Mouse (Mus musculus) adrenal gland, adult 2 months (tissue): Measurements from ENCODE around the gene Fam131c. TPM values are rescaled to one million over a fixed set of nuclear protein-coding genes. Genes with fewer than 3 reads are reported as not detected.

Experiments used
- DNase-seq: peaks from one replicate; pipeline ENCODE4 v3.0.0; 2021
- polyA plus RNA-seq: library from polyadenylated mRNA; depleted of rRNA; stranded (reverse); fragments of >200 nt; gene quantifications from 2 replicates; pipeline ENCODE4 v1.2.3, GENCODE M21; 2012
- total RNA-seq, 2 experiments: library from RNA; stranded (reverse); gene quantifications; 2 replicates each; pipeline ENCODE4 v1.2.3; 2021

Fam131c gene
- total and polyA plus RNA-seq, 3 experiments: 0.86 to 4.5 (median 3.1) TPM

GRCm38 (mm10) chr4:141359222-141359621 is 8.8 kb upstream of the Fam131c start:
- no peak for DNase-seq

- peak; percentile 42 for DNase-seq
These were observed 7.2 kb upstream of the Fam131c start for GRCm38 (mm10) chr4:141360846-141361245.

DNA sequence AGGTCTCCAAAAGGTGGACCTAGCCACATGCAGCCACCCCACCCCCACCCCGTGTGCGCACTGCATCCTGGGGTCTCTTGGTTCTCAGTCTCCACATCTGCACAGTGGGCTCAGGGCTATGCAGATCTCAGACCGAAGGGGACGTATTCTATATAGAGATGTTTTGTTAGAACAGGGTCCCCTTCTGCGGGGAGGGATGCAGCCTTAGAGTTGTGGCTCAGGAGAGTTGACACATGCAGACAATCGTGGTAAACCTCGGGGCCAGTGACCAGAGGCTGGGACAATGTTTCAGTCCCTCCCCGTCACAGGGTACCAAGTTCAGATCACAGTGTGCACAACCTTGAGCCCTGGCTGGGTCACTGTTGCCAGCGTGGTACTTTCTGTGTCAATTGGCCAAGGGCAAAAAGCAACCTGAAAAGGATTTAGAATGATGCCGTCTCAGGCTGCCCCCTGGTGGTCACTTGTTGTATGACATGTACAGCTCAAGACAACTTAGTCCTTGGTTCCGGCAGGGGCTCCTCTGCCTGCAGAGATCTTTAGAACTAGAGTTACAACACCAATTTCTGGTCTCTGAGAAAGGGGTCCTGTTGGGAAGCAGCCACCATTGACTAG is 5.0 kb upstream of the Fam131c start:
- peak; percentile 73 for DNase-seq

DNA sequence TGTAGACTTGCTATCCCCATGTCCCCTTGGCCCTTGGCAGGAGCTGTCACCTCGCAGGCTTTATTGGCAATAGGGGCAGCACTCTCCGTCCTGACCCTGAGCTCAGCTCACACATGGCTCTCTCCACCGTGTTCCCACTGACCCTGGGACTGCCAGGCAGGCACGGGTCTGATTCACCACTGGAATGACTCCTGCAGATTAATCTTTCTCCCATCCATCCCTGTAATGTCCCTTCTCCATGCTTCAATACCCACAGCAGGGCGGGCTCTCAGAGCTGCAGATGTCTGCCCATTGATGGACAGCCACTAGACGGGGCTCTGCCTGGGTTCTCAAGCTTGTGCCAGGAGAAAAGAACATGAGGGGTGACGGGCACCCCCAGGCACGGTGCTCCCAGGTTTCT is 2.9 kb upstream of the Fam131c start:
- DNase-seq: peak; percentile 77

- DNase-seq: peak; percentile 49
These were observed 2.1 kb upstream of the Fam131c start for GRCm38 (mm10) chr4:141365876-141366275.

- DNase-seq: no peak
These were observed 4.4 kb downstream of the Fam131c start for GRCm38 (mm10) chr4:141372426-141372825.

DNA sequence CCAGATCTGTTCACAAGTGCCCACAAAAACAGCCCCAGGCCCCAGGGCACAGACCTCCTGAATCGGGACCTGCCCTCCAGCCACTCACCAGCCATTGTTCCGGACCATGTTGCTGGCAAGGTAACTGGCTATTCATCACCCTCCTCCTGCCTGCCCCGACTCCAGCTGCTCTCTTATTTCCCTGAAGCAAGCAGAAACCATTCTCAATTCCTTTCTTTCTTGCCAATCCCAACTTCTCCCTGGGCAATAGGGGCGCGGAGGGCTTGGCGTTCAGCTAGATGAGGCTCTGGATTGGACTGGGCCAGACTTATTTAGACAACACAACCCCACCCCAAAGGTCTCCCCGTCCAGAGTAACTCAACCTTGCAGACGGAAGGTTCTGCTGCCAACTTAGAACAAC is 11.7 kb downstream of the Fam131c start:
- DNase-seq: no peak

DNA sequence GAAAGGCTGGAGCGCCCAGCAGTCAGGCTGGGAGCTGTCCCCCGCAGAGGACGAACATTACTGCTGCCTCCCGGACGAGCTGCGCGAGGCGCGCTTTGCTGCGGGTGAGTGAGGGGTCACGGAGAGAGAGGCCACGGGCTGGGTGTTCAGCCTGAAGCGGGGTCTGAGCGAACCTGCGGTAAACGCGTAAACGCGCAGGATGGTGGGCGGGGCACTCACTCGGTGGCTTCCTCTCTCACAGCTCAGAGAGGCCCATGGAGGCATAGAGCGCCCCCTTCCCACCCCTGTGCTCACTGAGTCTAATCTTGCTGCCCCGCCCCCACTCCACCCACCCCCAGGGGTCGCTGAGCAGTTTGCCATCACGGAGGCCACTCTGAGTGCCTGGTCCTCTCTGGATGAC is 14.4 kb downstream of the Fam131c start:
- no peak for DNase-seq

GRCm38 (mm10) chr4:141385275-141385674 is 17.3 kb downstream of the Fam131c start:
- peak; percentile 47 for DNase-seq

DNA sequence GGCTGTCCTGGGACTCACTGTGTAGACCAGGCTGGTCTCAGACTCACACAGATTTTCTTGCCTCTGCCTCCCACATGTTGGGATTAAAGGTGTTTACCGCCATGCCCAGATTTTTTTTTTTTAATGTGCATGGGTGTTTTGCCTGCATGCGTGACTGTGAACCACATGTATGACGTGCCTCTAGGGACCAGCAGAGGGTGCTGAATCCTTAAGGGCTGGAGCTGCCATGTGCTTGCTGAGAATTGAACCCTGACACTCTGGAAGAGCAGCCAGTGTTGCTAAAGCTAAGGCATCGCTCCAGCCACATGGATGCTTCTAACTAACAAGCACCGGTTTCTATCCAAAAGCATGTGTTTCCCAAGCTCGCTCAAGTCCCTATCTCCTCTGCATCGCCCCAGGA is 18.1 kb downstream of the Fam131c start:
- DNase-seq: no peak

GRCm38 (mm10) chr4:141387093-141387784 is 19.2 kb downstream of the Fam131c start:
- peak; percentile 70 for DNase-seq

DNA sequence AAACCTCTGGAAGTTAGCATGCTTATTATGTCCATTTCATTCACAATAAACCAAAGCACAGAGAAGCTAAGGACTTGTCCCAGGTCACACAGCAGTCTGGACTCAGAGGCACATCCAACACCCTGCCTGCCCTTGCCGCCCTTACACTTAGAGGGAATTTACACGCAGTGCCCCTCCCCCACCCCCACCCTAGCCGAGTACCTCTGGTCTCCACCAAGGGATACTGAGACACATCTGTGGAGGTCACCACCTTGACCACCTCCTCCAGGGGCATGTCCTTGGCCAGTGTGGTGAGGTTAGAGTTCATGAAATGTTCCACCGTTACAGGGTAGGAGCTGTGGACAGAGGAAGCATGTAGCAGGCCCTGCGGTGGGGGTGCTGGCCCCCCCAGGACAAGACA is 19.9 kb downstream of the Fam131c start:
- no peak for DNase-seq

DNA sequence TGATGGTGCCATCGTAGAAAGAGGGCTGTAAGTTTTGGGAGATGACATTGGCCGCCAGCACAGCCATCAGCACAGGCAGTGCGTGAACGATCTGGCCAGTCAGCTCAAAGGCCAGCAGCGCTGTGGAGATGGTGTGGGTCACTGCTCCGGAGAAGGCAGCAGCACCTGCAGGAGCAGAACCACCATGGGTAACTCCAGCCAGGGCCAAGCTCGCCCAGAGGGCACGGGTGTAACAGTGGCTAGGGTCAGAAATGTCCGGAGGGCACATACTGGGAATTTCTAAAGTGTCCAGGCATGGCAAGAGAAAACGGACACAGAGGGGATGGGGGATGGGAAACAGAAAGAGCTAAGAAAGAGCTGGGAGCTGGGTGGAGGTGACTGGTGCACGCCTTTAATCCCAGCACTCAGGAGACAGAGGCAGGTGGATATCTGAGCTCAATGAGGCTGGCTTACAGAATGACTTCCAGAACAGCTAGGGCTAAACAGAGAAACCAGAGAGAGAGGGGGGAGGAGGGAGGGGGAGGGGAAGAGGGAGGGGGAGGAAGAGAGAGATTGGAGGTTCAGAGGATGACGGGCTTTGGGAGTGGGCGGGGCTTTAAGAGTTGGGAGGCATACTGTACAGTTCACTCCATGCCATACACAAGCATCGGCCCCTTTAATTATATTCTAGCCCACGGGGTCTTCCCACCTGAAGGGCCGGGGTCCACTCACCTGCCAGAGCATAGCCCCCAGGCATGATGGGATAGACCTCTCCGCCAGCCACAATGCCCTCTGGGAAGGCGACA is 21.5 kb downstream of the Fam131c start:
- DNase-seq: no peak

- DNase-seq: no peak
These were observed 23.3 kb downstream of the Fam131c start for GRCm38 (mm10) chr4:141391293-141391692.

DNA sequence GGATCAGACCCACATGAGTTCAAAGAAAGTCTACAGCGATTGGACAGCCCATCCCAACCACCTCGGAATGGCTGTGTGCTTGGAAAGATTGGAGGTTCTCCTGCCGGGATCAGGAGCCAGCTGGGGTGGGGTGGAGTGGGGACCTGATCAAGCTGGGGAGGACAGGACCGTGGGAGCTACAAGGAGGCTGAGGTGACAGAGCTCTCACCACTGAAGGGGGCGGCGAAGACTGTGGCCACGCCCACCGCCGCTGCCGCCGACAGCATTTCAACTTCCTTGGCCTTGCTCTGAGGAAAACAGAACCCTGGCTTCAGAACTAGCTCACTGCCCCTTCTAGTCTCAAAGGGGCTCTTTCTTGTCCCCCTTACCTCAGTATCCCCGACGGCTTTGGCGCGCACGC is 26.7 kb downstream of the Fam131c start:
- DNase-seq: no peak

DNA sequence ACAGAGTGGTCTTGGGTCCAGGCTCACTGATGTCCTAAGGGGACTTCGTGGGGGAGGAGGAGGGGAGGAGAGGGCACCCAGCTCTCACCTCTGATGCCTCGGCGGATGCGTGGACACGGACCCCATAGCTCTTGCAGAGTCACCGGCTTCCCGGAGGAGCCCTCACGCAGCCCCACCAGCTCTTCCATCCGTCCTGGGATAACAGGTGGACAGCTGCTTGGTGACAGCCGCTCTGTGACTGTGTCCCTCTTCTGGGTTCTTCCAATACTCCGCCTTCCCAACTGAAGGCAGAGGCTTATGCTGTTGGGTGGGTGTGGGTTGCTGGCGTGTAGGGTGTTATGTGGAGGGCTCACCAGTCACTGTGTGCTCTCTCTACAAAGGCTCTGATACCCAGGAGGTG is 29.8 kb downstream of the Fam131c start:
- no peak for DNase-seq

- no peak for DNase-seq
These were observed 30.5 kb downstream of the Fam131c start, which contains the start of gene Clcnka for GRCm38 (mm10) chr4:141398545-141398944. Gene Clcnka, minus strand, starts transcription at chr4:141398724.

GRCm38 (mm10) chr4:141400171-141400570 is 32.2 kb downstream of the Fam131c start:
- DNase-seq: no peak

DNA sequence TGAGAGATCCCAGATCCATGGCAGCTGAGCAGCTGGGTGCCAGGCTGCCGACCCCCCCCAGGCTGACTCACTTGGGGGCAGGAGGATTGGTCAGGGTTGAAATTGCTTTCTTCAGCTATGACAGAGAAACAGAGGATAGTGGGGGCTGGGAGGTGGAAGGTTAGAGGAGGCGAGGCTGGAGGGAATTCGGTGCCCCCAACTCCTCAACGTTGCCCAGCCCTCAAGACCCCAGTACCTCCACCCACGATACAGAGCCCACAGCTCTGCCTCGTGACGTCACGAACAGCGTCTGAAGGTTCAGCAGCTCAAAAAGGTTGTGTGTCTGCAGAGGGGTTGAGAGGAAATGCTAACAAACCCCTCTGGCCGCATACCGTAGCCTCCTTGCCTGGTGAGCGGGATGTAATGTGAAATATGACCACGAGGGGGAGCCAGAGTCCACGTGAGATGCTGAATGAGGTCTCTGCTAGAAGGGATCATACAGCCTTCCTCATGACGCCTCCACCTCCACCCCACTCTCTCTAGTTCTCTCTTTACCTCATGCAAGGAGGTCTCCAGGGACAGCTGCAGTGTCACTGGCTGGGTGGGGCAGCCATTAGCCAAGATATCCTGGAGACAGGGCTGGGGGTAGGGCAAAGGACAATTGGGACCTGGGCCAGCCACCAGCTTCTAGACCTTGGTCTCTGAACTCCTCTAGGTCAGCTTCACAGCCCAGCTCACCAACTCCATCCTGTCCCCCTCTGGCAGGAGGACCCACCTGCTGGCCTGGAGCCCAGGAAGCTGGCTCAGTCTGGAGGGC is 36.7 kb downstream of the Fam131c start:
- peak; percentile 86 for DNase-seq

GRCm38 (mm10) chr4:141405314-141405622 is 37.2 kb downstream of the Fam131c start:
- no peak for DNase-seq

DNA sequence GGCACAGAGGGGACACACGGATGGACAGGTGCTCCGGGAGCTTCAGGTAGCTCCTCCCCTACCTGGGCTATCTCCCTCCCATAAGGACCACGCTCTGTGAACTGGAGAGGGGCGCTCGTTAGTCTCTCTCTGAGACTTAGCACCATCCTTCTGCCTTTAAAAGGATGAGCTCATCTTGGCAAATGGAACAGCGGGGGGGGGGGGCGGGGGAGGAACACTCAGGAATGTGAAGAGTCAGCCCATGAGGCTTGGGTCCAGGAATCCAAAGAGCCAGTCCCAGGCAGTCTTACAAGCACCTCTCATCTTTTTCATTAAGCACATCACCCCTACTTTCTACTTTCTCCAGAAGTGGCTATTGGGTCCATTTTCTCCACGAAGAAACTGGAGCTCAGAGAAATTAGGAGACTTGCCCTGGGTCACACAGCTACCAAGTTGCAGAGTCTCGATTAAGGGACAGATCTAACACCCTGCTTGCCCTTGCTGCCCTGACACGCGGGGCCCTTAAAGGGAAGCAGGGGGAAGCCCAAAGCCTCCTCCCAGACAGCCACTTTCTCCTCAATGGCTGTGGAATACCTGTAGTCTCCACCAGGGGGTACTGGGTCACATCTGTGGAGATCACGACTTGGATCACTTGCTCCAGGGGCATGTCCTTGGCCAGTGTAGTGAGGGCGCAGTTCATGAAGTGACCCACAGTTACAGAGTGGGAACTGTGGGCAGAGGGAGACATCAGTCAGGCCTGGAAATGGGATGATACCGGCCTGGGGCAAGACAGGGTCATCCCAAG is 38.7 kb downstream of the Fam131c start:
- peak; percentile 60 for DNase-seq

- no peak for DNase-seq
These were observed 40.6 kb downstream of the Fam131c start for GRCm38 (mm10) chr4:141408577-141408976.
